Mouse (Mus musculus) myocyte (in vitro differentiated cells): ENCODE data around the gene Furin. TPM values are rescaled to one million over a fixed set of nuclear protein-coding genes. Genes with fewer than 3 reads are reported as not detected.

ENCODE experiments used
- H3K27me3 ChIP-seq: one replicate; pipeline ENCODE4 v1.6.1; 2011; ENCODE audit not compliant: control insufficient read depth, insufficient read depth, insufficient read length
- H3K36me3 ChIP-seq: one replicate; pipeline ENCODE4 v1.6.1; 2011; ENCODE audit not compliant: control insufficient read depth, insufficient read depth
- H3K4me2 ChIP-seq: one replicate; pipeline ENCODE4 v1.6.1; 2011; ENCODE audit warnings: low read depth, control low read depth
- H3K4me3 ChIP-seq: one replicate; pipeline ENCODE4 v1.5.1; 2011; ENCODE audit warnings: mild to moderate bottlenecking, control low read depth, moderate library complexity
- H3K79me2 ChIP-seq: one replicate; pipeline ENCODE4 v1.6.1; 2011; ENCODE audit not compliant: control insufficient read depth, insufficient read depth
- H3ac ChIP-seq: one replicate; pipeline ENCODE4 v1.6.1; 2011; ENCODE audit not compliant: control insufficient read depth, insufficient read length
- CEBPB ChIP-seq: IDR thresholded peaks from 2 replicates; pipeline ENCODE4 v1.6.1; 2011; ENCODE audit warnings: mild to moderate bottlenecking, moderate library complexity; ENCODE audit not compliant: poor library complexity, insufficient read depth, severe bottlenecking
- E2F4 ChIP-seq: IDR thresholded peaks from one replicate; pipeline ENCODE4 v1.6.1; 2011; ENCODE audit warnings: mild to moderate bottlenecking, control low read depth, moderate library complexity; ENCODE audit not compliant: insufficient read depth
- MAX ChIP-seq: IDR thresholded peaks from one replicate; pipeline ENCODE4 v1.6.1; 2011; ENCODE audit warnings: low read depth, mild to moderate bottlenecking, control low read depth
- MYOD1 ChIP-seq, 3 experiments: IDR thresholded peaks; one replicate each; pipeline ENCODE4 v1.6.1; 2011; ENCODE audit warnings: control low read depth in 2 of 3, low read depth in 2 of 3, mild to moderate bottlenecking in 2 of 3, moderate library complexity in 1 of 3; ENCODE audit not compliant: insufficient read length in 2 of 3, control insufficient read depth in 1 of 3
- MYOG ChIP-seq, 3 experiments: IDR thresholded peaks; one replicate each; pipeline ENCODE4 v1.6.1; 2011; ENCODE audit warnings: control low read depth in 2 of 3, low read depth in 2 of 3, mild to moderate bottlenecking in 2 of 3; ENCODE audit not compliant: insufficient read length in 2 of 3, control insufficient read depth in 1 of 3, insufficient read depth in 1 of 3
- POLR2A ChIP-seq: IDR thresholded peaks from one replicate; pipeline ENCODE4 v1.6.1; 2011; ENCODE audit warnings: low read depth, mild to moderate bottlenecking, control low read depth, moderate library complexity; ENCODE audit not compliant: insufficient read length
- POLR2AphosphoS2 ChIP-seq: IDR thresholded peaks from one replicate; pipeline ENCODE4 v1.6.1; 2011; ENCODE audit warnings: low read depth, control low read depth; ENCODE audit not compliant: insufficient read length
- REST ChIP-seq: IDR thresholded peaks from one replicate; pipeline ENCODE4 v1.6.1; 2011; ENCODE audit warnings: mild to moderate bottlenecking, control low read depth, moderate library complexity; ENCODE audit not compliant: insufficient read depth, insufficient read length
- SRF ChIP-seq: IDR thresholded peaks from one replicate; pipeline ENCODE4 v1.6.1; 2011; ENCODE audit warnings: low read depth; ENCODE audit not compliant: control insufficient read depth, insufficient read length
- TCF12 ChIP-seq: IDR thresholded peaks from one replicate; pipeline ENCODE4 v1.6.1; 2011; ENCODE audit warnings: mild to moderate bottlenecking, control low read depth; ENCODE audit not compliant: poor library complexity, insufficient read depth, severe bottlenecking
- TCF3 ChIP-seq: IDR thresholded peaks from one replicate; pipeline ENCODE4 v1.6.1; 2011; ENCODE audit warnings: low read depth, control low read depth; ENCODE audit not compliant: insufficient read length
- USF1 ChIP-seq: IDR thresholded peaks from one replicate; pipeline ENCODE4 v1.6.1; 2011; ENCODE audit warnings: low read depth, mild to moderate bottlenecking, control low read depth, moderate library complexity
- polyA plus RNA-seq: library from polyadenylated mRNA; unstranded; fragments of >200 nt; fragmentation: generic; extraction: Trizol; gene quantifications from one replicate; pipeline ENCODE4 v1.2.1, GENCODE M21; 2012; ENCODE audit warnings: missing spikeins

Gene Furin
- polyA plus RNA-seq, 1 experiment: 64.1 TPM

GRCm38 (mm10) chr7:80451550-80452232 is 46.5 kb upstream of the Furin start:
- Histone ChIP-seq H3K27me3 (no peaks in the 10 kb centered on the region), H3K36me3 (no peaks in the 10 kb centered on the region), H3ac (no peak overlapping the region), H3K79me2 (no peaks in the 10 kb centered on the region), H3K4me3 (no peak overlapping the region), H3K4me2 (no peak overlapping the region)
- no peak for TF ChIP-seq MYOD1 (IDR thresholded peaks at IDR 0.05; ENCODE audit: control insufficient read depth in 1 of 3, insufficient read length in 2 of 3, low read depth in 2 of 3)
- TF ChIP-seq MYOG (IDR thresholded peaks at IDR 0.05; ENCODE audit: control insufficient read depth in 1 of 3, insufficient read depth in 1 of 3, insufficient read length in 2 of 3, low read depth in 2 of 3): no peak
- no peak for TF ChIP-seq TCF3
- no peak for TF ChIP-seq E2F4
- TF ChIP-seq TCF12: no peak
- no peak for TF ChIP-seq MAX
- no peak for TF ChIP-seq POLR2AphosphoS2
- no peak for TF ChIP-seq POLR2A

GRCm38 (mm10) chr7:80450354-80450753 is 45.1 kb upstream of the Furin start:
- no peak overlapping the region for H3K4me2 ChIP-seq
- no peaks in the 10 kb centered on the region for H3K79me2 ChIP-seq
- H3K27me3 ChIP-seq: no peaks in the 10 kb centered on the region
- H3K4me3 ChIP-seq: no peak overlapping the region
- H3K36me3 ChIP-seq: no peaks in the 10 kb centered on the region
- H3ac ChIP-seq: no peak overlapping the region
- no peak for TF ChIP-seq TCF12
- TF ChIP-seq MYOD1 (IDR thresholded peaks at IDR 0.05; ENCODE audit: control insufficient read depth in 1 of 3, insufficient read length in 2 of 3, low read depth in 2 of 3): no peak
- TF ChIP-seq TCF3: no peak
- no peak for TF ChIP-seq CEBPB
- TF ChIP-seq MYOG (IDR thresholded peaks at IDR 0.05; ENCODE audit: control insufficient read depth in 1 of 3, insufficient read depth in 1 of 3, insufficient read length in 2 of 3, low read depth in 2 of 3): no peak
- TF ChIP-seq E2F4: no peak
- no peak for TF ChIP-seq USF1
- TF ChIP-seq SRF: no peak
- no peak for TF ChIP-seq POLR2AphosphoS2
- no peak for TF ChIP-seq POLR2A
- no peak for TF ChIP-seq MAX

GRCm38 (mm10) chr7:80449620-80450091 is 44.4 kb upstream of the Furin start:
- H3K27me3 ChIP-seq: no peaks in the 10 kb centered on the region
- TF ChIP-seq MYOD1 (IDR thresholded peaks at IDR 0.05; ENCODE audit: control insufficient read depth in 1 of 3, insufficient read length in 2 of 3, low read depth in 2 of 3) (no peak), MAX (no peak), CEBPB (no peak), USF1 (no peak)
- no peaks in the 10 kb centered on the region for H3K79me2 ChIP-seq
- H3K4me3 ChIP-seq: no peak overlapping the region
- no peak overlapping the region for H3ac ChIP-seq
- H3K36me3 ChIP-seq: no peaks in the 10 kb centered on the region
- no peak overlapping the region for H3K4me2 ChIP-seq

GRCm38 (mm10) chr7:80447336-80447735 is 42.1 kb upstream of the Furin start:
- Histone ChIP-seq H3K4me2 (no peak overlapping the region), H3K27me3 (no peaks in the 10 kb centered on the region), H3K36me3 (no peaks in the 10 kb centered on the region), H3ac (no peak overlapping the region), H3K79me2 (no peaks in the 10 kb centered on the region), H3K4me3 (no peak overlapping the region)
- TF ChIP-seq MYOD1 (IDR thresholded peaks at IDR 0.05; ENCODE audit: control insufficient read depth in 1 of 3, insufficient read length in 2 of 3, low read depth in 2 of 3) (no peak), E2F4 (no peak), TCF3 (no peak), USF1 (no peak), MYOG (IDR thresholded peaks at IDR 0.05; ENCODE audit: control insufficient read depth in 1 of 3, insufficient read depth in 1 of 3, insufficient read length in 2 of 3, low read depth in 2 of 3) (no peak), TCF12 (no peak), POLR2AphosphoS2 (no peak), SRF (no peak), MAX (no peak), POLR2A (no peak)

GRCm38 (mm10) chr7:80446221-80446878 is 41.1 kb upstream of the Furin start:
- TF ChIP-seq USF1 (no peak), TCF3 (no peak), MAX (no peak), POLR2AphosphoS2 (no peak), SRF (no peak), TCF12 (no peak), REST (no peak), CEBPB (no peak), MYOG (IDR thresholded peaks at IDR 0.05; ENCODE audit: control insufficient read depth in 1 of 3, insufficient read depth in 1 of 3, insufficient read length in 2 of 3, low read depth in 2 of 3) (no peak), POLR2A (no peak), MYOD1 (IDR thresholded peaks at IDR 0.05; ENCODE audit: control insufficient read depth in 1 of 3, insufficient read length in 2 of 3, low read depth in 2 of 3) (no peak), E2F4 (no peak)
- H3K4me3 ChIP-seq: no peak overlapping the region
- H3K36me3 ChIP-seq: no peaks in the 10 kb centered on the region
- H3K79me2 ChIP-seq: no peaks in the 10 kb centered on the region
- H3K4me2 ChIP-seq: no peak overlapping the region
- H3K27me3 ChIP-seq: no peaks in the 10 kb centered on the region
- H3ac ChIP-seq: no peak overlapping the region
